In genomic region chr4:70461416-70461815, GRCm38 (mm10) we compare ENCODE assay signal across 23 mouse cellular contexts. TPM values are rescaled to one million over a fixed set of nuclear protein-coding genes. Genes with fewer than 3 reads are reported as not detected.
DNase-seq lines count a peak whose midpoint lies in the region; ATAC-seq lines count a peak whose summit lies in the region.
"Had no signal": no experiment of that assay in that cellular context is flagged by ENCODE, and none has a peak within 500 bp of the region (broad histone marks: within the 10 kb centered on the region; RNA-seq: fewer than 3 reads in every experiment).

No protein-coding gene starts in this region.

- no peak overlapping the region for H3K4me2 ChIP-seq in midbrain, embryonic 15.5 days
- H3K4me2 ChIP-seq: embryonic facial prominence, embryonic 12.5 days; embryonic facial prominence, embryonic 15.5 days; heart, embryonic 11.5 days; hindbrain, embryonic 12.5 days; hindbrain, embryonic 15.5 days had no signal

- no peak overlapping the region for H3K4me3 ChIP-seq in midbrain, embryonic 15.5 days
- H3K4me3 ChIP-seq: embryonic facial prominence, embryonic 12.5 days; embryonic facial prominence, embryonic 15.5 days; gastrocnemius, adult 2 months; hindbrain, embryonic 12.5 days; hindbrain, embryonic 15.5 days had no signal

- H3K36me3 ChIP-seq in midbrain, embryonic 15.5 days (replicated peaks): no peaks in the 10 kb centered on the region
- H3K36me3 ChIP-seq: embryonic facial prominence, embryonic 12.5 days; embryonic facial prominence, embryonic 15.5 days; G1E; hindbrain, embryonic 12.5 days; hindbrain, embryonic 15.5 days had no signal

- H3K9me3 ChIP-seq in midbrain, embryonic 15.5 days: no peaks in the 10 kb centered on the region
- H3K9me3 ChIP-seq: embryonic facial prominence, embryonic 12.5 days; embryonic facial prominence, embryonic 15.5 days; G1E; hindbrain, embryonic 12.5 days; hindbrain, embryonic 15.5 days had no signal

- H3K27me3 ChIP-seq in midbrain, embryonic 15.5 days (replicated peaks): no peaks in the 10 kb centered on the region
- H3K27me3 ChIP-seq: CH12.LX; embryonic facial prominence, embryonic 12.5 days; embryonic facial prominence, embryonic 15.5 days; hindbrain, embryonic 12.5 days; hindbrain, embryonic 15.5 days had no signal

- H3K9ac ChIP-seq in midbrain, embryonic 15.5 days: no peak overlapping the region
- H3K9ac ChIP-seq: embryonic facial prominence, embryonic 12.5 days; embryonic facial prominence, embryonic 15.5 days; forebrain, postnatal 0 days; hindbrain, embryonic 12.5 days; hindbrain, embryonic 15.5 days had no signal

- no peak overlapping the region for H3K27ac ChIP-seq in midbrain, embryonic 15.5 days
- H3K27ac ChIP-seq: embryonic facial prominence, embryonic 12.5 days; embryonic facial prominence, embryonic 15.5 days; gastrocnemius, adult 2 months; hindbrain, embryonic 12.5 days; hindbrain, embryonic 15.5 days had no signal

- no peaks in the 10 kb centered on the region for H3K4me1 ChIP-seq in midbrain, embryonic 15.5 days
- H3K4me1 ChIP-seq: embryonic facial prominence, embryonic 12.5 days; embryonic facial prominence, embryonic 15.5 days; hindbrain, embryonic 12.5 days; hindbrain, embryonic 15.5 days had no signal

- DNase-seq in cerebellum, adult 11-12 months: peak; percentile 5
- no peak for DNase-seq in cerebellum, adult 11 months
- DNase-seq in brain, adult 2 months (ENCODE audit: low read depth, low spot score): peak; percentile 57
- DNase-seq in cerebellum, postnatal 10 days: peak; percentile 28 to 36
- DNase-seq in lung, postnatal 36 days: no peak
- DNase-seq in kidney, adult 18-20 months: no peak
- DNase-seq: adrenal gland, adult 2 months; adrenal gland, postnatal 14 days; B cell, adult 2 months; forebrain, postnatal 0 days; gastrocnemius, adult 2 months; gastrocnemius, postnatal 14 days; heart, adult 11 months had no signal

- ATAC-seq in midbrain, embryonic 15.5 days (replicated peaks): no peak
- ATAC-seq: forebrain, embryonic 14.5 days; forebrain, postnatal 0 days; intestine, postnatal 0 days had no signal

RNA-seq across cellular contexts. Expression of gene Cdk5rap2, which starts 51.2 kb away (rescaled TPM):
- polyA plus RNA-seq in midbrain, embryonic 15.5 days (2015; fragmentation: Nextera tagmentation; extraction: Ambion mirVana): 8.0 and 8.7 TPM in 2 replicates

Comparison
In these comparisons a context has a peak if more than half of its experiments do, and no peak if none do; other contexts are left out.
1. DNase-seq: peak in cerebellum, adult 11-12 months (single experiment), brain, adult 2 months (single experiment) and cerebellum, postnatal 10 days (2 of 2); none in cerebellum, adult 11 months (single experiment), lung, postnatal 36 days (single experiment) and kidney, adult 18-20 months (single experiment).